Mouse (Mus musculus) E14TG2a.4 (cell line): ENCODE results near the gene Inf2.

Experiments used
- CTCF ChIP-seq: conservative IDR thresholded peaks from 2 replicates; pipeline ENCODE4 v1.5.1; 2014; ENCODE audit warnings: low read length
- NANOG ChIP-seq: IDR thresholded peaks from 2 replicates; pipeline ENCODE4 v1.6.1; 2014; ENCODE audit warnings: borderline replicate concordance, low read length, mixed read lengths
- POU5F1 ChIP-seq: IDR thresholded peaks from 2 replicates; pipeline ENCODE4 v1.6.1; 2014; ENCODE audit warnings: low read length, borderline replicate concordance

DNA sequence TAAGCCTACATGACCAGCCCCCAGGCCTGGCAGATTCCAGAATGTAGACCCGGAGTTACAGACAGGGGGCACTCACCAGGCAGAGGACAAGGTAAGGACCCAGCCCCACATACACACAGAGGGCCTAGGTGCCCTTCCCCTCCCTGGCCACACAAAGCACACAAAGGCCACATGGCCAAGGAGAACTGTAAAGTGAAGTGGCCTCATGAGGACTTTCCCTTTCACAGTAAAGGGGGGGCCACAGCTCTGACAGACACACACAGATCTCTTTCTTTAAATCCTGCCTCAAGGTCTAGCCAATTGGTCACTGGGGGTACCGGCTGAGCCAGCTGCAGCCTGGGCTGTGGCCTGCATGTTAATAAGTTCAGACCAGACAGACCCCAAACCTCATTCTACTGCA lies 75.5 kb downstream of the Inf2 start:
- no peak for TF ChIP-seq POU5F1
- no peak for TF ChIP-seq CTCF
- no peak for TF ChIP-seq NANOG
